Mouse (Mus musculus) thymus, adult 18-20 months (tissue): Measurements from ENCODE around the gene Fbxo3.
"Not testable (repeated sequence)": the region's sequence is repeated elsewhere in the genome, so short reads cannot be mapped to it uniquely, and the experiment has no call there.

ENCODE experiments used
- DNase-seq, 2 experiments: peaks; one replicate each; pipeline ENCODE4 v3.0.0; 2022; ENCODE audit warnings: mixed read lengths in 2 of 2

Gene Fbxo3

DNA sequence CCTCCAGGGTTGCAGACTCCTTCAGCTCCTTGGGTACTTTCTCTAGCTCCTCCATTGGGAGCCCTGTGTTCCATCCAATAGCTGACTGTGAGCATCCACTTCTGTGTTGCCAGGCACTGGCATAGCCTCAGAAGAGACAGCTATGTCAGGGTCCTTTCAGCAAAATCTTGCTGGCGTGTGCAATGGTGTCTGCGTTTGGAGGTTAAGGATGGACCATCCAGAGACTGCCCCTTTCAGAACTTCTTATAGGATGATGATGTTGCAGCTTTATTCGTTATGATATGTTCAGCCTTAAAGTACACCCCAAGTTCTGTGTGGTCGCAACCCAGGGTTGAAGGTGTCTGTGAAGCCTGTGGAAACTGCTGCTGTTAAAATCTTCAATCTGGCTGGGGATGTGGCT, 69.9 kb downstream of the Fbxo3 start:
- not testable (repeated sequence) for DNase-seq

DNA sequence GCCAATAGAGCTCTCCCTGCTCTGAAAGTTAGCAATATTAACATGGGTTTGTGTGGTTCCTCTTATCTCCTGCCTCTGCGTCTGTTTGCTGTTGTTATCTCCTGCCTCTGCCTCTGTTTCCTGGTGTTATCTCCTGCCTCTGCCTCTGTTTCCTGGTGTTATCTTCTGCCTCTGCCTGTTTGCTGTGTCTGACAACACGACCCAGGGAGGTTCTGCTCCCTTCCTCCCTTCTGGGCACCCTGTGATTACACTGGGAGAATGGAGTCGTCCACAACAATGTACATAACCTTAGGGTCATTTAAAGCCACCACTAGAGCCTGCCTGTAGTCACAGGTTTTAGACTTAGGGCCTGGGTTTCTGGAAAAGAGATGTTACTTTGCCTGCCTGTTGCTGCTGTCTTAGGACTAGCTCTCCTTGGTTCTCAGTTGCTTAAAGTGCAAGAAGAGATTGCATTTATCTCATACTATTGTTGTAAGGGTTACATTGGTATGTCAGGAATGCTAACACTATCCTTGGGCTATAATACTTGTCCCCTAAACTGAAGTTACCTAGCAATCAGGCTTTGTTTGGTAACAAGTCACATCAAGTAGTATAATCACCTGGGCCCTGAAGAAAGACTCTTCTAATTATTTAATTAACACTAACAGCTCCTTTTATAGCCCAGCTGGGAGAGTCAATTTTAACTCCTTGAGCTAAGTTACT, 71.2 kb downstream of the Fbxo3 start:
- DNase-seq, result no peak

DNA sequence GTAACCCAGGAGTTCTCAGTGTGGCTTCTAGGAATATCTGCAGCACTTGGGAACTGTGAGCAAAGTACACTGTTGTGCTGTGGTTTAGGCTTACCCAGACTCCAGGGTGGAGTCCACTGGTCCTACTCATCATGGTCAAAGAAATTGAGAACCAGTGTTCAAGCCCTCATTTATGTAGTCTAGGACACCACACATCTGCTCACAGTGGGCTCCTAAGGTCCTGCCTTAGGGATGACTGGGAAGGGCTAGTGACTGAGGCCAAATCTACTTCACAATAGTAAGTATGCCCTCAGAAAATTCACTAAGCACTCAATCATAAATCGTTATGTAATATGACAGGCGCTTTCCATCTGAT, 71.7 kb downstream of the Fbxo3 start:
- DNase-seq, result no peak

DNA sequence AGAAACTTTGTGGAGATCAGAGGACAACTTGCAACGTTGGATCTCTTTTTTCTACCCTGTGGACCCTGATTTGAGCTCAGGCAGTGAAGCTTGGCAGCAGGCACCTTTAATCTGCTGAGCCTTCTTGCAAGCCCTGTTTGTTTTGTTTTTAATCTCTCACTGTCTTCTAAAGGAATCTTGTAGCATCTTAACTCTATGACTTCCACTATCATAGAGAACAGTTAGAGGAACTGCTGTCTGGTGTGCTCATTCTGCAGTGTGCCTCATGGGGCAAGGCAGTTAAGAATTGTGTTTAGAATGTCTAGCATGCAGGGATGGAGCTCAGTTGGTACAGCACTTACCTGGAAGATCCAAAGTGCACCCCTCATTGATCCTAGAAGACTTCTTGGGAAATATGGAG, 72.4 kb downstream of the Fbxo3 start:
- DNase-seq, result no peak

DNA sequence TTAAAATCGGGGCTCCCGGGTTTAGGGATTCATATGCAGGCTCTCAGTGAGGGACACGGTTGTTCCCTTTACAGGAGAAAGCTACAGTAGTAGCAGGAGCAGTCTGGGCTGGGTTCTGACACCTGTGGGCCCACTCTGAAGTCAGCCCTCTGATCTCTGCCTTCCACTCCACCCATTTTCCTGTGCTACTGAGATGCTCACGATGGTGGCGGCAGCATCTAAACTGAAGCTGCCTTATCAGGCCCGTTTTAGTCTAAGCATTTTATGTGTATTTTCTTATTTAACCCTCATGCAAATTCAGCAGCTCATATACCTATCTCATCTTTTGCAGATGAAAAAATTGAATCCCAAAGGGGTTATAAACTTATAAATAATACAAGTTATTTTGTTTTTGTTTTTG, 77.3 kb downstream of the Fbxo3 start:
- no peak for DNase-seq

DNA sequence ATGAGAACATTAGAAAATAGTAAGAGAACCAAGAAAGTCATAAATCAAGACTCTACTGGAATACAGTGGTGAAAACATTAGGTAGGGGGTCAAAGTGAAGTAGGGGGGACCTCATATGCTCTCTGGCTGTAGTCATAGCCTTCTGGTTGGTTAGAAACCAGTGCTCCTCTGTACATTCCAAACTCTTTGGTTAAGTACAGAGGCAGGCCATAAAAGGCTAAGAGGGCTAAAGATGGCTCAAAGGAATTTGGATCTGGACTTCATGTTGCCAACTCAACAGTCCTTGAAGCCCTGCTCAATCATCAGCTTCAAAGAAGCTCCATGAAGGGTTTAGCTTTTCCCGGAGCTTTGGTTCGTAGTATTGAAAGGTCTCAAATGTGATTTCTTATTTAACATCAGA, 81.5 kb downstream of the Fbxo3 start:
- DNase-seq, result not testable (repeated sequence)

DNA sequence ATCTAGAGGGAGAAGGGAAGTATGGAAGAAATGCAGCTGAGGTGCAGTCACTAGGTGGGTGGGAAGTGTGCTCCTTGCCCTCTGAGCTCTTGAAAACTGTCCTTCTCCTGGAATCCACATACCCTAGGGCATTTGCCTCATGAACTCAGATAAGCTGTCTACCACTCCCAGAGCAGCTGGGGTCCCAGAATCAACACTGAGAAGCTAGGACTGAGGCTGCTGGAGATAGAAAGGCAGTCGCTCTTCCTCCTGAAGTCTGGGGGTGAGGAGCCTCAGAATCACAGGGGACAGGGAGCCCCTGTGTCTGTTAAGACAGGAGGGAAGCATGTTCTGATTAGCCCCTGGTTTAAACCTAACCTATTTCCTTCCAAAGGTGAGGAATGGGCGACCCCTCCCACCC, 82.0 kb downstream of the Fbxo3 start:
- DNase-seq, result no peak

DNA sequence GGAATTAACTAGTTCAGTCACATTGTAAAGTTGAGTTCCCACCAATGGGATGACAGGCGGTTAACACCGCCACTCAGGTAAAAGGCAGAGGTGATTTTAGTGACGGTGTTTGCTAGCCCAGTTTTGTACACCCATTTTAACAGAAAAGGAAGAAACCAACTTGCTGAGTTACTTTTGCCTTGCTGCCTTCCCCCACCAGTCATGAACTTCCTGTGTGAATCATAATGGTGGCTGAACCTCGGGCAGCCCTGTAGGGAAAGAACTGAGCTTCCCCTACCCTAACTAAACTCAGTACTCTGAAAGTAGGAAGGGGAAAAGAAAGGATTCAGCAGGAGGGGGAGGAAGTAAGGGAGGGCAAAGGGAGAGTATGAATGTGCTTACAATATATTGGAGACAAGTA, 82.5 kb downstream of the Fbxo3 start:
- DNase-seq, result no peak

DNA sequence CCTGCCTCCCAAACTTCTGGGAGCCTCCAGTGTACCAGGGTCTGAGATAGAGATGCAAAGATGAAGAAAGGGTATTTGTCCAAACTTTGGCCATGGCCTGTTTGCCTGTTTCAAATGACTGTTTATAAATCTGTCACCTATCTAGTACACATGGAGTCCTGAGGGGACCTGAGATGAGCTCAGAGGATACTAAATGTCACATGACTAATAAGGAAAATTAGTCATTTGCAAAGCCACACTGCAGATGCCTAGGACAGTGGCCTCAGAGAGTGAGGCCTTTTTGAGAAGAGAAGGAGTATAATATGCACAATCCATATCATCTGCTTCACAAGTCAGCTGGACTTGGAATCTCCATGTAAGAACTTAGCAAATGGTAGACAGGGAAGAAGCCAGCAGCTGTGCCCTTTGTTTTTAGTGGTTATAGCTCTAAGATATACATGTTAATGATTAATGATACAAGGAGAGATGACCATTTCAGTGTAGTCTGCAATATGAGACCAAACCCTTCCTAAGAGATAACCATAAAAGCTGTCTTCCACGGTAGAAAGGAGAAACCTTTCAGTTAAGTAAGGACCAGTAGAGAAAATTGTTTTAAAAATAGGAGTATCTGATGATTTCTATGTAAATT, 83.8 kb downstream of the Fbxo3 start:
- DNase-seq, result not testable (repeated sequence)
